Mouse (Mus musculus): ENCODE results near the gene Bud31.

DNA sequence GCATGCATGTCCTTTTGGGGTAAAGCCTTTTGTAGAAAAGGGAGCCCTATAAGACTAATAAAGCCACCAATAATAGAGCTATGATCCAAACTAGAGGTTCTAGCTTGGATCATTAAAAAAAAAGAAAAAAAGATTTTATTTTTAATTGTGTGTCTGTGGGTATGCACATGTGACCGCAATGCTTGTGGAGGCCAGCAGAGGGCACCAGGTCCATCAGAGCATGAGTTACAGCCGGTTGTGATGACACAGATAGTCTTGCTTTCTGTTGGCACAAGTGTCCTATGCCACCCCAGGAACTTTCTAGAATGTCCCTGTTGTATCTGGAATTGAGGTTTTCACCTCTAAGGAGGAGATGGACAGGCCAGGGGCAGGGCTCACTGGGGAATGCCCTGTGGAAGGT is 20.8 kb upstream of the Bud31 start:
- TF ChIP-seq GATA1 (IDR thresholded peaks at IDR 0.05; ENCODE audit: low read length), result no peak
- TF ChIP-seq TAL1 (IDR thresholded peaks at IDR 0.05; ENCODE audit: low read length), result no peak
